Mouse (Mus musculus) olfactory bulb, adult 2 months (tissue): Measurements from ENCODE around the gene Lrrfip1.

Experiments
- CTCF ChIP-seq: fragments of 200-500 bp; IDR thresholded peaks from 2 replicates; pipeline ENCODE4 v1.5.1; 2012; ENCODE audit warnings: low read depth, mild to moderate bottlenecking, low read length, moderate library complexity; ENCODE audit not compliant: insufficient read depth
- POLR2A ChIP-seq: fragments of 200-500 bp; IDR thresholded peaks from 2 replicates; pipeline ENCODE4 v1.6.1; 2012; ENCODE audit warnings: mild to moderate bottlenecking, low read depth, low read length, moderate library complexity; ENCODE audit not compliant: insufficient read depth

DNA sequence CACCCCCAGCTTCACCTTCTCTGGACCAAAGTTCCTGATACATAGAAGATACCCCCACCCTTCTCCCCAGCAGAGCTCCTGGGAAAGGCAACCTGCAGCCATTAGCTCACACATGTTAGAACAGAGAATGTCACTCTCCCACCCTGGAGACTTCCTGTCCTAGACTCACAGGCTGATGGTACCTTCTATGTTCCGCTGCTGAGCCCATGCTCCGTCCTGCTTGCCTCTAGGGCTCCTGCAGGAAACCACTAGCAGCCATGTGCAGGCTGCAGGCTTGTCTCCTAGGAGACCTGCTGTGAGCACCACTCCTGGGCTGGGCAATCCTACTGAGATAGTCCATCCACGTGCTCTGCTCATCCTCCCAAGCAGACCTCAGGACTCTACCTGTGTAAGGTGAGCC, 4.1 kb downstream of the Lrrfip1 start:
- TF ChIP-seq CTCF (no peak), POLR2A (no peak)
